Mouse (Mus musculus) heart, postnatal 0 days (tissue): ENCODE results near the gene Trpm1.

Experiments
- CTCF ChIP-seq: IDR thresholded peaks from 2 replicates; pipeline ENCODE4 v1.5.1; 2016; ENCODE audit warnings: antibody characterized with exemption, control low read depth, low read depth
- EP300 ChIP-seq: IDR thresholded peaks from 2 replicates; pipeline ENCODE4 v1.6.1; 2016; ENCODE audit warnings: antibody characterized with exemption, low read depth

GRCm38 (mm10) chr7:64196114-64196513 is 42.5 kb downstream of the Trpm1 start:
- TF ChIP-seq CTCF (no peak), EP300 (no peak)
